Mouse (Mus musculus) bone marrow, adult 2 months (tissue): ENCODE measurements around the gene Nob1.

Experiments used
- CTCF ChIP-seq: fragments of 200-500 bp; IDR thresholded peaks from 2 replicates; pipeline ENCODE4 v1.5.1; 2011; ENCODE audit warnings: low read length, control low read depth; ENCODE audit not compliant: control insufficient read depth, insufficient read depth
- POLR2A ChIP-seq: fragments of 200-500 bp; IDR thresholded peaks from 2 replicates; pipeline ENCODE4 v1.6.1; 2011; ENCODE audit warnings: low read depth, mild to moderate bottlenecking, control low read depth, low read length, borderline replicate concordance; ENCODE audit not compliant: control insufficient read depth

DNA sequence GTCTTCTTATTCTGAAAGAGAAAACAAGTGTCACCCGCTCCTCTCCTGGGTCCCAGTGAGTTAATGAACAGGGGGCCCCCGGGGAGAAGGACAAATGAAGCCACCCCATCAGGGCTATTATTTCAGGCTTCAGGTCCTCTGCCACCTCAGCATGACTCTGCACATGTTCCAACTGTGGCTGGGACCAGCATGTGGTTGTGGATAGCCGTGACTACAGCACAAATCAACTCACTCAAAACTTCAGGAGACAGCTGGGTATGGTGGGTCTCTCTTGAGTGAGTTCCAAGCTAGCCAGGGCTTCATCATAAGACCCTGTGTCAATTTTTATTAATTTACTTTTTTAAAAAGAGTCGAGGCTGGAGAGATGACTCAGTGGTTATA, 33.7 kb downstream of the Nob1 start:
- TF ChIP-seq POLR2A (no peak), CTCF (no peak)
